Mouse (Mus musculus) forebrain, embryonic 14.5 days (tissue): ENCODE data around the gene Pigs. TPM values are rescaled to one million over a fixed set of nuclear protein-coding genes. Genes with fewer than 3 reads are reported as not detected.

Experiments
- ATAC-seq: fragments of 200-750 bp; cut with Nextera tagmentation; 2 replicates; pipeline ENCODE4 v1.8.0; 2017; ENCODE audit warnings: mild to moderate bottlenecking, moderate library complexity
- DNase-seq: peaks from one replicate; pipeline ENCODE4 v3.0.0-alpha.2; 2015; ENCODE audit warnings: low spot score
- H3K27ac ChIP-seq: fragments of 300-500 bp; sonication (generic); 2 replicates; pipeline ENCODE4 v1.5.1; 2014; ENCODE audit warnings: low read depth, mild to moderate bottlenecking, control low read depth, low read length, moderate library complexity
- H3K27me3 ChIP-seq: fragments of 300-500 bp; sonication (generic); replicated peaks from 2 replicates; pipeline ENCODE4 v1.6.1; 2014; ENCODE audit warnings: low read length, control low read depth, mixed read lengths; ENCODE audit not compliant: control insufficient read depth, insufficient read depth
- H3K36me3 ChIP-seq: fragments of 300-500 bp; sonication (generic); 2 replicates; pipeline ENCODE4 v1.6.1; 2014; ENCODE audit warnings: low read length, control low read depth; ENCODE audit not compliant: control insufficient read depth, insufficient read depth
- H3K4me1 ChIP-seq: fragments of 300-500 bp; sonication (generic); 2 replicates; pipeline ENCODE4 v1.6.1; 2014; ENCODE audit warnings: antibody characterized with exemption, low read length, control low read depth; ENCODE audit not compliant: control insufficient read depth, insufficient read depth
- H3K4me2 ChIP-seq: fragments of 300-500 bp; sonication (generic); 2 replicates; pipeline ENCODE4 v1.6.1; 2014; ENCODE audit warnings: mild to moderate bottlenecking, control low read depth, low read length
- H3K4me3 ChIP-seq: fragments of 300-500 bp; sonication (generic); 2 replicates; pipeline ENCODE4 v1.5.1; 2014; ENCODE audit warnings: low read depth, low read length, control low read depth
- H3K9ac ChIP-seq: fragments of 300-500 bp; sonication (generic); 2 replicates; pipeline ENCODE4 v1.6.1; 2014; ENCODE audit warnings: mild to moderate bottlenecking, low read length, control low read depth, moderate library complexity
- H3K9me3 ChIP-seq: fragments of 300-500 bp; sonication (generic); replicated peaks from 2 replicates; pipeline ENCODE4 v1.6.1; 2016; ENCODE audit warnings: low read length, control low read depth, mixed read lengths; ENCODE audit not compliant: control insufficient read depth
- WGBS: fragments of 180-500 bp; shearing (Covaris S2); extraction: QIAGEN DNeasy Blood & Tissue Kit; methylation state at CpG from one replicate; pipeline ENCODE4 v1.1.7; 2014; 5-methylcytosine and 5-hydroxymethylcytosine counted together
- polyA plus RNA-seq: library from polyadenylated mRNA; unstranded; fragments of >200 nt; fragmentation: Nextera tagmentation; extraction: Ambion mirVana; gene quantifications from 2 replicates; pipeline ENCODE4 v1.2.1, GENCODE M21; 2014

Gene Pigs
- polyA plus RNA-seq, 1 experiment from 2014 or later: 46.8 TPM

- Histone ChIP-seq H3K27ac (no peak overlapping the region), H3K4me3 (no peak overlapping the region), H3K9ac (no peak overlapping the region), H3K36me3 (no peaks in the 10 kb centered on the region), H3K4me2 (no peak overlapping the region), H3K9me3 (no peaks in the 10 kb centered on the region), H3K27me3 (no peaks in the 10 kb centered on the region), H3K4me1 (no peaks in the 10 kb centered on the region)
- WGBS: 65% methylated on average over 1 of the region's 1 CpGs
- no peak for ATAC-seq
- no peak for DNase-seq
Observed at GRCm38 (mm10) chr11:78370389-78370788, 42.2 kb downstream of the Pigs start.

GRCm38 (mm10) chr11:78371711-78372110 is 43.5 kb downstream of the Pigs start:
- no peak for DNase-seq
- no peak for ATAC-seq
- Histone ChIP-seq H3K27me3 (no peaks in the 10 kb centered on the region), H3K4me2 (no peak overlapping the region), H3K9ac (no peak overlapping the region), H3K27ac (no peak overlapping the region), H3K4me1 (no peaks in the 10 kb centered on the region), H3K9me3 (no peaks in the 10 kb centered on the region), H3K36me3 (no peaks in the 10 kb centered on the region), H3K4me3 (no peak overlapping the region)
- 93% methylated on average over 11 of the region's 11 CpGs for whole genome bisulfite sequencing

- Histone ChIP-seq H3K4me1 (no peaks in the 10 kb centered on the region), H3K36me3 (no peaks in the 10 kb centered on the region), H3K9me3 (no peaks in the 10 kb centered on the region), H3K4me3 (no peak overlapping the region), H3K4me2 (no peak overlapping the region), H3K27ac (no peak overlapping the region), H3K27me3 (no peaks in the 10 kb centered on the region), H3K9ac (no peak overlapping the region)
- WGBS: 90% methylated on average over 3 of the region's 3 CpGs
- ATAC-seq (no peak), DNase-seq (no peak)
Observed at GRCm38 (mm10) chr11:78372166-78372565, 44.0 kb downstream of the Pigs start.

- no peak for DNase-seq
- Histone ChIP-seq H3K9ac (no peak overlapping the region), H3K36me3 (no peaks in the 10 kb centered on the region), H3K27me3 (no peaks in the 10 kb centered on the region), H3K27ac (no peak overlapping the region), H3K4me2 (no peak overlapping the region), H3K4me1 (no peaks in the 10 kb centered on the region), H3K4me3 (no peak overlapping the region), H3K9me3 (no peaks in the 10 kb centered on the region)
- WGBS: 67% methylated on average over 7 of the region's 7 CpGs
- ATAC-seq: no peak
Observed at GRCm38 (mm10) chr11:78372610-78373009, 44.4 kb downstream of the Pigs start.

- Histone ChIP-seq H3K4me3 (no peak overlapping the region), H3K36me3 (no peaks in the 10 kb centered on the region), H3K9me3 (no peaks in the 10 kb centered on the region), H3K9ac (no peak overlapping the region), H3K4me1 (no peaks in the 10 kb centered on the region), H3K27me3 (no peaks in the 10 kb centered on the region), H3K27ac (no peak overlapping the region), H3K4me2 (no peak overlapping the region)
- DNase-seq (no peak), ATAC-seq (no peak)
- 90% methylated on average over 8 of the region's 8 CpGs for WGBS
Observed at GRCm38 (mm10) chr11:78374147-78374546, 45.9 kb downstream of the Pigs start.

- ATAC-seq (no peak), DNase-seq (no peak)
- no peak overlapping the region for H3K4me3 ChIP-seq
- H3K9ac ChIP-seq: no peak overlapping the region
- no peaks in the 10 kb centered on the region for H3K4me1 ChIP-seq
- 42% methylated on average over 8 of the region's 12 CpGs for WGBS
- no peak overlapping the region for H3K4me2 ChIP-seq
- H3K9me3 ChIP-seq: no peaks in the 10 kb centered on the region
- no peaks in the 10 kb centered on the region for H3K36me3 ChIP-seq
- no peak overlapping the region for H3K27ac ChIP-seq
- no peaks in the 10 kb centered on the region for H3K27me3 ChIP-seq
Observed at GRCm38 (mm10) chr11:78377549-78378159, 49.4 kb downstream of the Pigs start.

GRCm38 (mm10) chr11:78380351-78380750 is 52.1 kb downstream of the Pigs start:
- no peaks in the 10 kb centered on the region for H3K9me3 ChIP-seq
- H3K9ac ChIP-seq: no peak overlapping the region
- no peak overlapping the region for H3K27ac ChIP-seq
- no peak overlapping the region for H3K4me2 ChIP-seq
- 59% methylated on average over 4 of the region's 4 CpGs for WGBS
- no peak overlapping the region for H3K4me3 ChIP-seq
- H3K27me3 ChIP-seq: no peaks in the 10 kb centered on the region
- ATAC-seq (no peak), DNase-seq (peak; percentile 28)
- H3K36me3 ChIP-seq: no peaks in the 10 kb centered on the region
- H3K4me1 ChIP-seq: no peaks in the 10 kb centered on the region

DNA sequence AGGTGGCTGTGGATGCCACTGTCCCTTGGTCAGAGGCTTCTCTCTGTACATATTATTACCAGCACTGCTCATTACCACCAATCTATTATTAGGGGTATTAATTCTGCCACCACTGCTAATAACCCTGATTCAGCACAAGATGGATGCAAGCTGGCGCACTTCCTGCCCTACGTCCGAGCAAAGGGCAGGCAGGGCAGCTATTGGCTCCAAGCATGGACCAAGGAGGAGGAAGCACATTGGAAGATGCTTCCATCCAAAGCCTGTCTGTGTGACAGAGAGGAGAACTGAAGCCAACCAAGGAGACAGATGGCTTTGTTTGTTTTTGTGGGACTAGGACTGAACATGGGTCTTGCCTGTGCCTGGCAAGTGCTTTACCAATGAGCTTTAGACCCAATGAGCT is 52.8 kb downstream of the Pigs start:
- H3K27ac ChIP-seq: no peak overlapping the region
- H3K9ac ChIP-seq: no peak overlapping the region
- ATAC-seq (no peak), DNase-seq (no peak)
- H3K9me3 ChIP-seq: no peaks in the 10 kb centered on the region
- H3K4me3 ChIP-seq: no peak overlapping the region
- no peak overlapping the region for H3K4me2 ChIP-seq
- no peaks in the 10 kb centered on the region for H3K4me1 ChIP-seq
- H3K36me3 ChIP-seq: no peaks in the 10 kb centered on the region
- WGBS: 91% methylated on average over 3 of the region's 3 CpGs
- H3K27me3 ChIP-seq: no peaks in the 10 kb centered on the region

DNA sequence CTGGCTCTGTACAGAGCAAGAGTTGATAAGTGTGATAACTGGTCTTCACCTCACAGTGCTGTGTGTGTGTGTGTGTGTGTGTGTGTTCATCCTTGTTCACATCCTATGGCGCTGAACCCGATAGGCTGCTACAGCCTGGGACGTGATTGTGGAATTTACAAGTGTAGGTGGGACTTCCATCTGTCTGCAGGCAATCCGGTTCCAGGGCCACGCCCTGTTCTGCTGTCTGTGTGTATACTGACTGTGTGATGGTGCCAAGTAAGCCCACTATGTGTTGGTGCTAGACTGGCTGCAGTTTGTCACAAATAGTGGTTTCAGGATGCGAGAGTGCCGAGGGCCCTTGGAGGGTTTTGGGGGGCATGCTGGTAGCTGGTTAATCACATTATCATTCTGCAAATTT is 54.1 kb downstream of the Pigs start:
- Histone ChIP-seq H3K9ac (no peak overlapping the region), H3K4me2 (no peak overlapping the region), H3K27me3 (no peaks in the 10 kb centered on the region), H3K27ac (no peak overlapping the region), H3K9me3 (no peaks in the 10 kb centered on the region), H3K4me3 (no peak overlapping the region), H3K4me1 (no peaks in the 10 kb centered on the region), H3K36me3 (no peaks in the 10 kb centered on the region)
- ATAC-seq (no peak), DNase-seq (no peak)
- WGBS: 85% methylated on average over 7 of the region's 7 CpGs
